Mouse (Mus musculus): Measurements from ENCODE around the gene Gm10639.
"Not testable (repeated sequence)": the region's sequence is repeated elsewhere in the genome, so short reads cannot be mapped to it uniquely, and the experiment has no call there.

DNA sequence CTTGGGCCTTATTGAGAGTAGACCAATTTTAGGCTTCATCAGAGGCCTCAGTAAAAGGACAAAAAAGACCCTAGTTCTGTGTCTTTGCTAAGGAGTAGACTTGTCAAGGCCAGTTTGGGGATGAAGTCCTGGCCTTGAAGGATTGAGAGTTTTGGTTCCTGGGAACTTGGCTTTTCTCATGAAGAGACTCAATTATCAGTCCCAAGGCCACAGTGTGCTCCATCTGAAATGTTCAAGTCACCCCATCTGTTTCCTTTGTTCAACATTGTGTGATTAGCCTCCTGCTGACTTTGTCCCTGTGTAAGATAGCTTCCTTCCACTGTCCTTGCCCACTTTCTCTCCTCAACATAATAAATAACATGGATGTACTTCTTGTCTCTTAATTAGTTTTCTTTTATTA, 60.3 kb downstream of the Gm10639 start:
- TF ChIP-seq ZC3H11A (IDR thresholded peaks at IDR 0.05; ENCODE audit: borderline replicate concordance, low read depth, low read length); ZNF384 (IDR thresholded peaks at IDR 0.05; ENCODE audit: low read depth, low read length); HCFC1 (IDR thresholded peaks at IDR 0.05; ENCODE audit: borderline replicate concordance, insufficient read depth, low read length); CHD2 (IDR thresholded peaks at IDR 0.05; ENCODE audit: low read depth, low read length); MAFK (IDR thresholded peaks at IDR 0.05; ENCODE audit: insufficient read depth, low read depth, low read length): not testable (repeated sequence)

Measured in ES-E14 (cell line).